Mouse (Mus musculus): ENCODE results near the gene C1qtnf3.
"Not testable (repeated sequence)": the region's sequence is repeated elsewhere in the genome, so short reads cannot be mapped to it uniquely, and the experiment has no call there.

Gene C1qtnf3

GRCm38 (mm10) chr15:10959277-10960026 lies 7.3 kb downstream of the C1qtnf3 start:
- peak; percentile 62 to 69 for DNase-seq

GRCm38 (mm10) chr15:10960267-10960666 lies 8.1 kb downstream of the C1qtnf3 start:
- DNase-seq = no peak

GRCm38 (mm10) chr15:10962601-10963000 lies 10.5 kb downstream of the C1qtnf3 start:
- no peak for DNase-seq

- no peak for DNase-seq
These were observed 17.3 kb downstream of the C1qtnf3 start for GRCm38 (mm10) chr15:10969439-10969838.

GRCm38 (mm10) chr15:10970777-10971176 lies 18.6 kb downstream of the C1qtnf3 start:
- DNase-seq = peak in 1 of 2 experiments; percentile 41

- no peak for DNase-seq
These were observed 25.0 kb downstream of the C1qtnf3 start for GRCm38 (mm10) chr15:10977151-10977550.

GRCm38 (mm10) chr15:10980712-10981111 lies 28.6 kb downstream of the C1qtnf3 start:
- no peak for DNase-seq

- peak; percentile 89 for DNase-seq
These were observed 29.4 kb downstream of the C1qtnf3 start, which contains the start of gene Amacr for GRCm38 (mm10) chr15:10981377-10982063. Gene Amacr (plus strand): TSS chr15:10981756.

GRCm38 (mm10) chr15:10982064-10982435 lies 29.9 kb downstream of the C1qtnf3 start:
- no peak for DNase-seq

- DNase-seq = peak; percentile 68 to 77
These were observed 33.6 kb downstream of the C1qtnf3 start for GRCm38 (mm10) chr15:10985756-10986155.

GRCm38 (mm10) chr15:10986477-10986876 lies 34.3 kb downstream of the C1qtnf3 start:
- not testable (repeated sequence) for DNase-seq

GRCm38 (mm10) chr15:10990411-10990810 lies 38.3 kb downstream of the C1qtnf3 start:
- DNase-seq = no peak

- DNase-seq = no peak
These were observed 39.4 kb downstream of the C1qtnf3 start for GRCm38 (mm10) chr15:10991566-10991965.

- DNase-seq = no peak
These were observed 47.7 kb downstream of the C1qtnf3 start for GRCm38 (mm10) chr15:10999832-11000231.

- DNase-seq = no peak
These were observed 48.3 kb downstream of the C1qtnf3 start, which contains the start of gene Slc45a2 for GRCm38 (mm10) chr15:11000421-11000820. Gene Slc45a2 (plus strand): TSS chr15:11000721.

- no peak for DNase-seq
These were observed 51.7 kb downstream of the C1qtnf3 start for GRCm38 (mm10) chr15:11003791-11004190.

- no peak for DNase-seq
These were observed 52.5 kb downstream of the C1qtnf3 start for GRCm38 (mm10) chr15:11004646-11005045.

- DNase-seq = peak; percentile 29 to 54
These were observed 56.6 kb downstream of the C1qtnf3 start for GRCm38 (mm10) chr15:11008756-11009155.

GRCm38 (mm10) chr15:11010976-11011548 lies 58.9 kb downstream of the C1qtnf3 start:
- DNase-seq = no peak

GRCm38 (mm10) chr15:11014931-11015330 lies 62.8 kb downstream of the C1qtnf3 start:
- no peak for DNase-seq

GRCm38 (mm10) chr15:11026801-11027561 lies 74.8 kb downstream of the C1qtnf3 start:
- DNase-seq = peak; percentile 21 to 65
